Mouse (Mus musculus) intestine, embryonic 16.5 days (tissue): ENCODE results near the gene C730034F03Rik. TPM values are rescaled to one million over a fixed set of nuclear protein-coding genes. Genes with fewer than 3 reads are reported as not detected.

Experiments
- ATAC-seq: fragments of 200-750 bp; cut with Nextera tagmentation; 2 replicates; pipeline ENCODE4 v1.8.0; 2017; ENCODE audit warnings: moderate TSS enrichment, moderate library complexity
- H3K27ac ChIP-seq: fragments of 300-500 bp; sonication (generic); 2 replicates; pipeline ENCODE4 v1.5.1; 2014; ENCODE audit warnings: mild to moderate bottlenecking, low read length
- H3K27me3 ChIP-seq: fragments of 300-500 bp; sonication (generic); replicated peaks from 2 replicates; pipeline ENCODE4 v1.6.1; 2014; ENCODE audit warnings: low read length, control low read depth, mixed read lengths; ENCODE audit not compliant: control insufficient read depth, insufficient read depth
- H3K36me3 ChIP-seq: fragments of 300-500 bp; sonication (generic); 2 replicates; pipeline ENCODE4 v1.6.1; 2014; ENCODE audit warnings: low read length, control low read depth; ENCODE audit not compliant: control insufficient read depth, insufficient read depth
- H3K4me1 ChIP-seq: fragments of 300-500 bp; sonication (generic); 2 replicates; pipeline ENCODE4 v1.6.1; 2014; ENCODE audit warnings: low read length, control low read depth, mixed read lengths; ENCODE audit not compliant: control insufficient read depth, insufficient read depth
- H3K4me2 ChIP-seq: fragments of 300-500 bp; sonication (generic); 2 replicates; pipeline ENCODE4 v1.6.1; 2014; ENCODE audit warnings: low read depth, low read length, control low read depth
- H3K4me3 ChIP-seq: fragments of 300-500 bp; sonication (generic); 2 replicates; pipeline ENCODE4 v1.5.1; 2014; ENCODE audit warnings: mild to moderate bottlenecking, low read length
- H3K9ac ChIP-seq: fragments of 300-500 bp; sonication (generic); 2 replicates; pipeline ENCODE4 v1.6.1; 2014; ENCODE audit warnings: low read depth, low read length
- H3K9me3 ChIP-seq: fragments of 300-500 bp; sonication (generic); 2 replicates; pipeline ENCODE4 v1.6.1; 2016; ENCODE audit warnings: low read length, control low read depth; ENCODE audit not compliant: control insufficient read depth
- WGBS: fragments of 180-500 bp; shearing (Covaris S2); extraction: QIAGEN DNeasy Blood & Tissue Kit; methylation state at CpG from one replicate; pipeline ENCODE4 v1.1.7; 2014; 5-methylcytosine and 5-hydroxymethylcytosine counted together
- polyA plus RNA-seq: library from polyadenylated mRNA; unstranded; fragments of >200 nt; fragmentation: Nextera tagmentation; extraction: Ambion mirVana; gene quantifications from 2 replicates; pipeline ENCODE4 v1.2.1, GENCODE M21; 2015

C730034F03Rik gene
- polyA plus RNA-seq, 1 experiment from 2014 or later = 3.2 TPM

DNA sequence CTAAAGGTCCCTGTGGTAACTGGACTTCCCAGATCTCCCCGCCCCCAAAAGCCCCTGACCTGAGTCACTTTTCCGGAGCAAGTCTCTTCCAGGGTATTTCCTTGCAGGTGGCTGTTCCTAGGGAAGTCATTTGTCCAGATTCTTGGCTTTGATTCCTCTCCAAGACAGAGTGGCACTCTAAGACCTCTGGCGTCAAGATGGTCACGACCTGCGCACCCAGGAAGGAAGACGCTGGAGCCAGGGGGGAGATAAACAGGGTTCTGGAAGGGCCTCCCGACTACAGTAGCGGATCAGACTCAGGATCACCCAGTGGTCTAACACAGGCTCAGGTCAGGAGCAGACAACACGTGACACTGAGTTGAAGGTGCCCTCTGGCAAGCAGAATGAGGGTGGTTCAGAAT lies 47.7 kb downstream of the C730034F03Rik start, which contains the start of gene Arsa:
Gene Arsa (minus strand): TSS at position 335 of the 401 bp plus-strand sequence.
- H3K4me2 ChIP-seq = peak within 1 kb of the TSS; percentile 90
- H3K4me3 ChIP-seq = peak within 1 kb of the TSS; percentile 57
- peak within 1 kb of the TSS; percentile 85 for H3K27ac ChIP-seq
- no peaks in the 10 kb centered on the region for H3K9me3 ChIP-seq
- ATAC-seq = no peak
- peaks cover 5% of the 10 kb centered on the region; the same call in 1 of the 2 replicates for H3K4me1 ChIP-seq
- no peaks in the 10 kb centered on the region for H3K36me3 ChIP-seq
- no peaks in the 10 kb centered on the region for H3K27me3 ChIP-seq
- 37% methylated on average over 9 of the region's 9 CpGs for WGBS
- peak within 1 kb of the TSS; percentile 73 for H3K9ac ChIP-seq

DNA sequence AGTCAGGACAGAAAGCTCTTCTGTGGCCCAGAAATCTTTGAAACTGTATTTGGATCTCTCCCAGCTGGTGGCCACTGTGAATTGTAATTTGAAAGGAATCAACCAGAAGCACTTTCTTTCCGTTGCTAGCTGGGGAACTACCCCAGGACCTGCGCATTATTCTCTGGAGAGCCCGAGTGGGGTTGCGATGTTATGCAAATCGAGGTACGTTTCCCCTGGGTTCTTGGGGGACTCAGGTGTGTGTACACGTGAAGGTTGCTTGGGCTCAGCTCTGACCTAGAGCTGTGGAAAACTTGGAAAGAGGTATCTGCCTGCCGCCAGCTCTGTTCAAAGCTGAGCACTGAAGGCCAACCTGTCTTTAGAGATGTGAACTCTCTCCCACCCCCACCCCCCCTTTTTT lies 48.4 kb downstream of the C730034F03Rik start:
- H3K9me3 ChIP-seq = no peaks in the 10 kb centered on the region
- H3K4me3 ChIP-seq = no peak overlapping the region
- ATAC-seq = no peak
- H3K4me2 ChIP-seq = no peak overlapping the region
- H3K9ac ChIP-seq = no peak overlapping the region
- H3K27ac ChIP-seq = no peak overlapping the region
- WGBS = 61% methylated on average over 8 of the region's 8 CpGs
- peaks cover 5% of the 10 kb centered on the region; the same call in 1 of the 2 replicates for H3K4me1 ChIP-seq
- no peaks in the 10 kb centered on the region for H3K36me3 ChIP-seq
- H3K27me3 ChIP-seq = no peaks in the 10 kb centered on the region

DNA sequence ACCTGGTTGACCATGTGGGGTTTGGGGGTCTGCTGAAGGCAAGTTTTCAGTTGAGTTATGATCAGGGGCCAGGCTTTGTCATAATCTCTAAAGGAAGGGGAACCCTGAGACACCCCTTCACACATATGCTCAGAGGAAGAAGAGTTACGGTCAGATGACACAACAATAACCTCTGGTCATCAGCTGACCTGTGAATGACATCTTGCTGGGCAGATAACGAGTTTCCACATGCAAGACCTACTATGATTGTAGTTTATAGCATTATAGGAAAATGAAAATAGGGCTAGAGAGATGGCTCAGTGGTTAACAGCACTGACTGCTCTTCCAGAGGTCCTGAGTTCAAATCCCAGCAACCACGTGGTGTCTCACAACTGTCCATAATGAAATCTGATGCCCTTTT lies 49.2 kb downstream of the C730034F03Rik start:
- no peak for ATAC-seq

More for the DNA sequence above, 49.2 kb downstream of the C730034F03Rik start:
- H3K27me3 ChIP-seq = no peaks in the 10 kb centered on the region
- no peak overlapping the region for H3K4me2 ChIP-seq
- no peaks in the 10 kb centered on the region for H3K36me3 ChIP-seq
- no peaks in the 10 kb centered on the region for H3K9me3 ChIP-seq
- no peak overlapping the region for H3K27ac ChIP-seq
- 89% methylated on average over 3 of the region's 3 CpGs for WGBS
- H3K9ac ChIP-seq = no peak overlapping the region
- no peak overlapping the region for H3K4me3 ChIP-seq
- peaks cover 5% of the 10 kb centered on the region; the same call in 1 of the 2 replicates for H3K4me1 ChIP-seq

Other genes starting within 250 kb of the C730034F03Rik start
- gene Plxnb2, start 248.8 kb upstream of the C730034F03Rik start, polyA plus RNA-seq = 98.5 and 104 TPM in 2 replicates
- 10.9 and 13.0 TPM in 2 replicates for gene Dennd6b, start 233.1 kb upstream of the C730034F03Rik start, polyA plus RNA-seq
- gene Ppp6r2, start 218.0 kb upstream of the C730034F03Rik start, polyA plus RNA-seq = 18.0 and 20.1 TPM in 2 replicates
- 32.0 and 33.4 TPM in 2 replicates for gene Sbf1, start 114.3 kb upstream of the C730034F03Rik start, polyA plus RNA-seq
- gene Adm2, start 106.9 kb upstream of the C730034F03Rik start, polyA plus RNA-seq = 1.5 and 2.0 TPM in 2 replicates
- gene Miox, start 95.2 kb upstream of the C730034F03Rik start, polyA plus RNA-seq = 0.46 TPM in 1 of 2 replicates, not detected in the other
- 55.8 and 56.3 TPM in 2 replicates for gene Lmf2, start 73.9 kb upstream of the C730034F03Rik start, polyA plus RNA-seq
- gene Ncaph2, start 73.9 kb upstream of the C730034F03Rik start, polyA plus RNA-seq = 123 and 128 TPM in 2 replicates
- gene Sco2, start 55.7 kb upstream of the C730034F03Rik start, polyA plus RNA-seq = 15.9 and 19.1 TPM in 2 replicates
- 1.3 and 2.2 TPM in 2 replicates for gene Tymp, start 52.5 kb upstream of the C730034F03Rik start, polyA plus RNA-seq
- gene Odf3b, start 50.3 kb upstream of the C730034F03Rik start, polyA plus RNA-seq = 0.70 and 0.80 TPM in 2 replicates
- not detected in 2 replicates for gene Klhdc7b, start 44.7 kb upstream of the C730034F03Rik start, polyA plus RNA-seq
- 0.92 and 1.1 TPM in 2 replicates for gene Syce3, start 19.1 kb upstream of the C730034F03Rik start, polyA plus RNA-seq
- 0.49 and 0.72 TPM in 2 replicates for gene Cpt1b, start 3.7 kb upstream of the C730034F03Rik start, polyA plus RNA-seq
- not detected in 2 replicates for gene Gm44502, start 107 bp downstream of the C730034F03Rik start, polyA plus RNA-seq
- 63.7 and 67.0 TPM in 2 replicates for gene Chkb, start 319 bp downstream of the C730034F03Rik start, polyA plus RNA-seq
- 3.4 and 3.6 TPM in 2 replicates for gene Mapk8ip2, start 24.3 kb downstream of the C730034F03Rik start, polyA plus RNA-seq
- 29.5 and 36.4 TPM in 2 replicates for gene Arsa, start 47.8 kb downstream of the C730034F03Rik start, polyA plus RNA-seq
- gene Shank3, start 70.0 kb downstream of the C730034F03Rik start, polyA plus RNA-seq = 0.70 and 0.80 TPM in 2 replicates
- 0.11 and 0.13 TPM in 2 replicates for gene Acr, start 138.7 kb downstream of the C730034F03Rik start, polyA plus RNA-seq
- gene Rabl2, start 162.3 kb downstream of the C730034F03Rik start, polyA plus RNA-seq = 23.4 and 24.1 TPM in 2 replicates